Mouse (Mus musculus): Measurements from ENCODE around the gene Pex11b. TPM values are rescaled to one million over a fixed set of nuclear protein-coding genes. Genes with fewer than 3 reads are reported as not detected.
"Not testable (repeated sequence)": the region's sequence is repeated elsewhere in the genome, so short reads cannot be mapped to it uniquely, and the experiment has no call there.

Gene Pex11b
- polyA plus RNA-seq, 1 experiment from 2014 or later = 42.2 TPM

DNA sequence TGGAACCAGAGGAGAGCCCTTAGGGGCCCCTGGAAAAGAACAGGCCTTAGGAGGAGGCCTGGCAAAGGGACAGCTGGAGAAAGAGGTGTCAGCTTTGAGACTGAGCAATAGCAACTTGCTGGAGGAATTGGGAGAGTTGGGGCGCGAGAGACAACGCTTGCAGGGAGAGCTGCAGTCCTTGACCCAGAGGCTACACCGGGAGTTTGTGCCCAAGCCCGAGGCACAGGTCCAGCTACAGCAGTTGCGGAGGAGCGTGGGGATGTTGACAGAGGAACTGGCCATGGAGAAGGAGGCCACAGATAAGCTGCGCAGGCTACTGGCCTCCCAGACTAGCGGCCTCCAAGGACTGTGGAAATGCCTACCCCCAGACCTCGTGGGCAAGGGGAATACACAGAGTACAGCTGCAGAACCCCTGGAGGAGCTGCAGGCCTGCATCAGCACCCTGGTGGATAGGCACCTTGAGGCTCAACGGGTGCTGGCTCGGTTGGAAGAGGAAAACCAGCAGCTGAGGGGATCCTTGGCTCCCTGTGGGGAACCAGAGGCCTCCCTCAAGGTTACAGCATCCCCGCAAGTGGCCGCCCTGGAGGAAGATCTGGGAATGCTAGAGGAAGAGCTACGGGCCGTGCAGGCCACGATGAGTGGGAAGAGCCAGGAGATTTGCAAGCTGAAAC lies 49.1 kb downstream of the Pex11b start:
- H3K27ac ChIP-seq = no peak overlapping the region
- no peaks in the 10 kb centered on the region for H3K36me3 ChIP-seq
- no peaks in the 10 kb centered on the region for H3K4me1 ChIP-seq (replicated peaks)
- peak overlapping the region; percentile 42 for H3K9ac ChIP-seq
- peak overlapping the region; percentile 68 for H3K4me2 ChIP-seq (replicated peaks)
- peak overlapping the region; percentile 27 for H3K4me3 ChIP-seq (replicated peaks)
- no peak for ATAC-seq
- H3K9me3 ChIP-seq = no peaks in the 10 kb centered on the region
- 52% methylated on average over 17 of the region's 17 CpGs for WGBS
- H3K27me3 ChIP-seq (replicated peaks) = peaks cover 10% of the 10 kb centered on the region

- no peaks in the 10 kb centered on the region for H3K9me3 ChIP-seq
- H3K27ac ChIP-seq = no peak overlapping the region
- peaks cover 10% of the 10 kb centered on the region for H3K27me3 ChIP-seq (replicated peaks)
- WGBS = 16% methylated on average over 28 of the region's 28 CpGs
- H3K4me3 ChIP-seq (replicated peaks) = peak overlapping the region; percentile 27
- no peaks in the 10 kb centered on the region for H3K36me3 ChIP-seq
- H3K4me1 ChIP-seq (replicated peaks) = no peaks in the 10 kb centered on the region
- peak overlapping the region; percentile 42 for H3K9ac ChIP-seq
- ATAC-seq = no peak
- peak overlapping the region; percentile 68 for H3K4me2 ChIP-seq (replicated peaks)
These were observed 49.6 kb downstream of the Pex11b start for GRCm38 (mm10) chr3:96684822-96685156.

GRCm38 (mm10) chr3:96686057-96686456 lies 50.9 kb downstream of the Pex11b start:
- H3K9ac ChIP-seq; H3K27ac ChIP-seq; H3K4me2 ChIP-seq (replicated peaks); ATAC-seq; H3K27me3 ChIP-seq (replicated peaks); H3K4me3 ChIP-seq (replicated peaks); H3K36me3 ChIP-seq; H3K9me3 ChIP-seq; H3K4me1 ChIP-seq (replicated peaks): not testable (repeated sequence)
- WGBS = 91% methylated on average over 5 of the region's 5 CpGs

DNA sequence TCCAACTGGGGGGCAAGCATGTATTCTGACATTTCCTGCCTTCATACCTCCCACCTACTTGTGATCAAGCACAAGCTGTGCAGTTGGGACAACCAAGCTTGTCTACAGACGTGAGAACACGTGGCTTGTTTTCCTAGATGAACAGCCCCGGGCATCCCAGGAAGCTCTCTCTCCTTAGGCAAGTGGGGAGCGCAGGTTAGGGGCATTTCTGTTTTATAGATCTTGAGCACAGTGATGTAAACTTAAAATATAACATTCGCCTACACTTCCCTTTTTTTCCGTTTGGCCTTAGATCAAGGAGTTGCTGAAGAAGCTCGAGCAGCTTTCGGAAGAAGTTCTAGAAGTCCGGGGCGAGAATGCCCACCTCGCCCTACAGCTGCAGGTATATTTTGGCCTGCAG lies 53.7 kb downstream of the Pex11b start:
- ATAC-seq = no peak
- peaks cover 8% of the 10 kb centered on the region for H3K27me3 ChIP-seq (replicated peaks)
- H3K9me3 ChIP-seq = no peaks in the 10 kb centered on the region
- no peak overlapping the region for H3K9ac ChIP-seq
- no peak overlapping the region for H3K4me2 ChIP-seq (replicated peaks)
- no peak overlapping the region for H3K4me3 ChIP-seq (replicated peaks)
- WGBS = 78% methylated on average over 11 of the region's 11 CpGs
- H3K36me3 ChIP-seq = no peaks in the 10 kb centered on the region
- H3K27ac ChIP-seq = no peak overlapping the region
- H3K4me1 ChIP-seq (replicated peaks) = no peaks in the 10 kb centered on the region

GRCm38 (mm10) chr3:96690298-96690697 lies 55.1 kb downstream of the Pex11b start:
- no peaks in the 10 kb centered on the region for H3K9me3 ChIP-seq
- H3K27ac ChIP-seq = no peak overlapping the region
- ATAC-seq = no peak
- H3K9ac ChIP-seq = no peak overlapping the region
- no peaks in the 10 kb centered on the region for H3K4me1 ChIP-seq (replicated peaks)
- H3K4me2 ChIP-seq (replicated peaks) = no peak overlapping the region
- no peak overlapping the region for H3K4me3 ChIP-seq (replicated peaks)
- H3K36me3 ChIP-seq = no peaks in the 10 kb centered on the region
- 49% methylated on average over 3 of the region's 3 CpGs for WGBS
- H3K27me3 ChIP-seq (replicated peaks) = no peaks in the 10 kb centered on the region

- no peaks in the 10 kb centered on the region for H3K9me3 ChIP-seq
- H3K27ac ChIP-seq = no peak overlapping the region
- 19% methylated on average over 3 of the region's 3 CpGs for WGBS
- H3K36me3 ChIP-seq = no peaks in the 10 kb centered on the region
- H3K4me2 ChIP-seq (replicated peaks) = no peak overlapping the region
- H3K4me1 ChIP-seq (replicated peaks) = peaks cover 7% of the 10 kb centered on the region; the same call in 1 of the 2 replicates
- H3K9ac ChIP-seq = no peak overlapping the region; the same call in 1 of the 2 replicates
- H3K27me3 ChIP-seq (replicated peaks) = no peaks in the 10 kb centered on the region
- no peak overlapping the region for H3K4me3 ChIP-seq (replicated peaks)
- no peak for ATAC-seq
These were observed 57.3 kb downstream of the Pex11b start for GRCm38 (mm10) chr3:96692506-96692905.

DNA sequence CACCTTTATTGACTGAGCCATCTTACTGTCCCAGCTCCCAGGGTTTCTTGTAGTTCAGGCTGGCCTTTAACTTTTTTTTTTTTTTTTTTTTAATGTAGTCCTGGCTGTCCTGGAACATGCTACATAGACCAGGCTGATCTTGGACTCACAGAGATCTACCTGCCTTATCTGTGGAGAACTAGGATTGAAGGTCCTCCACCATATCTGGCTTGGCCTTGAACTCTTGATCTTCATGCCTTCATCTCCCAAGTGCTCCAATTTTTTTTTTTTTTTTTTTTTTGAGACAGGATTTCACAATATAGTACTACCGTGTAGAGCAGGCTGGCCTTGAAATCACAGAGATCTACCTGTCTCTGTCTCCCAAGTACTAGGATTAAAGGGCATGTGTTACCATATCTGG lies 58.4 kb downstream of the Pex11b start:
- Histone ChIP-seq H3K36me3 (no peaks in the 10 kb centered on the region), H3K4me2 (replicated peaks) (no peak overlapping the region), H3K9me3 (no peaks in the 10 kb centered on the region), H3K27me3 (replicated peaks) (no peaks in the 10 kb centered on the region), H3K9ac (no peak overlapping the region), H3K27ac (no peak overlapping the region), H3K4me3 (replicated peaks) (no peak overlapping the region), H3K4me1 (replicated peaks) (peaks cover 13% of the 10 kb centered on the region; the same call in 1 of the 2 replicates)
- 70% methylated on average over 1 of the region's 1 CpGs for WGBS
- no peak for ATAC-seq

Other genes starting within 250 kb of the Pex11b start
- 0.14 and 0.20 TPM in 2 replicates for gene BC107364, start 183.1 kb upstream of the Pex11b start, polyA plus RNA-seq (2015; fragmentation: Nextera tagmentation; extraction: Ambion mirVana)
- 0.29 and 0.37 TPM in 2 replicates for gene Hfe2, start 110.2 kb upstream of the Pex11b start, polyA plus RNA-seq (2015; fragmentation: Nextera tagmentation; extraction: Ambion mirVana)
- 136 and 146 TPM in 2 replicates for gene Txnip, start 77.4 kb upstream of the Pex11b start, polyA plus RNA-seq (2015; fragmentation: Nextera tagmentation; extraction: Ambion mirVana)
- gene Gm16253, start 58.4 kb upstream of the Pex11b start, polyA plus RNA-seq (2015; fragmentation: Nextera tagmentation; extraction: Ambion mirVana) = 0.67 and 1.5 TPM in 2 replicates
- 26.5 and 31.3 TPM in 2 replicates for gene Polr3gl, start 41.2 kb upstream of the Pex11b start, polyA plus RNA-seq (2015; fragmentation: Nextera tagmentation; extraction: Ambion mirVana)
- 1.9 and 2.3 TPM in 2 replicates for gene Ankrd34a, start 38.7 kb upstream of the Pex11b start, polyA plus RNA-seq (2015; fragmentation: Nextera tagmentation; extraction: Ambion mirVana)
- 4.8 and 5.7 TPM in 2 replicates for gene Lix1l, start 34.2 kb upstream of the Pex11b start, polyA plus RNA-seq (2015; fragmentation: Nextera tagmentation; extraction: Ambion mirVana)
- 113 and 118 TPM in 2 replicates for gene Rbm8a, start 5.4 kb upstream of the Pex11b start, polyA plus RNA-seq (2015; fragmentation: Nextera tagmentation; extraction: Ambion mirVana)
- 0.08 TPM in 1 of 2 replicates, not detected in the other for gene Gm42957, start 98 bp downstream of the Pex11b start, polyA plus RNA-seq (2015; fragmentation: Nextera tagmentation; extraction: Ambion mirVana)
- gene Itga10, start 10.2 kb downstream of the Pex11b start, polyA plus RNA-seq (2015; fragmentation: Nextera tagmentation; extraction: Ambion mirVana) = 0.43 and 0.49 TPM in 2 replicates
- gene Ankrd35, start 34.8 kb downstream of the Pex11b start, polyA plus RNA-seq (2015; fragmentation: Nextera tagmentation; extraction: Ambion mirVana) = 0.48 and 0.49 TPM in 2 replicates
- 37.1 and 37.2 TPM in 2 replicates for gene Pias3, start 61.0 kb downstream of the Pex11b start, polyA plus RNA-seq (2015; fragmentation: Nextera tagmentation; extraction: Ambion mirVana)
- 5.7 and 5.9 TPM in 2 replicates for gene Nudt17, start 73.2 kb downstream of the Pex11b start, polyA plus RNA-seq (2015; fragmentation: Nextera tagmentation; extraction: Ambion mirVana)
- gene Polr3c, start 92.3 kb downstream of the Pex11b start, polyA plus RNA-seq (2015; fragmentation: Nextera tagmentation; extraction: Ambion mirVana) = 36.5 and 39.3 TPM in 2 replicates
- gene Rnf115, start 92.3 kb downstream of the Pex11b start, polyA plus RNA-seq (2015; fragmentation: Nextera tagmentation; extraction: Ambion mirVana) = 41.6 and 46.1 TPM in 2 replicates
- 16.0 and 19.9 TPM in 2 replicates for gene Pdzk1, start 193.9 kb downstream of the Pex11b start, polyA plus RNA-seq (2015; fragmentation: Nextera tagmentation; extraction: Ambion mirVana)
- 1.1 and 1.4 TPM in 2 replicates for gene Cd160, start 194.0 kb downstream of the Pex11b start, polyA plus RNA-seq (2015; fragmentation: Nextera tagmentation; extraction: Ambion mirVana)

Data from intestine, embryonic 15.5 days (tissue).